Mouse (Mus musculus) limb, embryonic 12.5 days (tissue): ENCODE data around the gene Terb2. TPM values are rescaled to one million over a fixed set of nuclear protein-coding genes. Genes with fewer than 3 reads are reported as not detected.

Source experiments
- ATAC-seq: fragments of 200-750 bp; cut with Nextera tagmentation; 2 replicates; pipeline ENCODE4 v1.8.0; 2017; ENCODE audit warnings: low read depth, moderate TSS enrichment; ENCODE audit not compliant: insufficient number of reproducible peaks, insufficient read depth, low FRiP score, low TSS enrichment
- H3K27ac ChIP-seq: fragments of 300-500 bp; sonication (generic); 2 replicates; pipeline ENCODE4 v1.5.1; 2016; ENCODE audit warnings: mild to moderate bottlenecking, moderate library complexity
- H3K27me3 ChIP-seq: fragments of 300-500 bp; sonication (generic); 2 replicates; pipeline ENCODE4 v1.6.1; 2016; ENCODE audit warnings: mild to moderate bottlenecking, moderate library complexity
- H3K36me3 ChIP-seq: fragments of 300-500 bp; sonication (generic); 2 replicates; pipeline ENCODE4 v1.6.1; 2016; ENCODE audit warnings: mild to moderate bottlenecking, moderate library complexity
- H3K4me1 ChIP-seq: fragments of 300-500 bp; sonication (generic); replicated peaks from 2 replicates; pipeline ENCODE4 v1.6.1; 2016
- H3K4me2 ChIP-seq: fragments of 300-500 bp; sonication (generic); 2 replicates; pipeline ENCODE4 v1.6.1; 2016; ENCODE audit warnings: mild to moderate bottlenecking, moderate library complexity
- H3K4me3 ChIP-seq: fragments of 300-500 bp; sonication (generic); replicated peaks from 2 replicates; pipeline ENCODE4 v1.5.1; 2016; ENCODE audit warnings: mild to moderate bottlenecking
- H3K9ac ChIP-seq: fragments of 300-500 bp; sonication (generic); replicated peaks from 2 replicates; pipeline ENCODE4 v1.6.1; 2016; ENCODE audit warnings: mild to moderate bottlenecking, moderate library complexity
- H3K9me3 ChIP-seq: fragments of 300-500 bp; sonication (generic); 2 replicates; pipeline ENCODE4 v1.6.1; 2016; ENCODE audit warnings: mild to moderate bottlenecking, moderate library complexity
- WGBS: fragments of 180-500 bp; shearing (Covaris S2); methylation state at CpG from one replicate; pipeline ENCODE4 v1.1.7; 2016; 5-methylcytosine and 5-hydroxymethylcytosine counted together
- polyA plus RNA-seq: library from polyadenylated mRNA; unstranded; fragments of >200 nt; fragmentation: Nextera tagmentation; extraction: Ambion mirVana; gene quantifications from 2 replicates; pipeline ENCODE4 v1.2.1, GENCODE M21; 2016

Gene Terb2
- polyA plus RNA-seq, 1 experiment from 2014 or later, result not detected

DNA sequence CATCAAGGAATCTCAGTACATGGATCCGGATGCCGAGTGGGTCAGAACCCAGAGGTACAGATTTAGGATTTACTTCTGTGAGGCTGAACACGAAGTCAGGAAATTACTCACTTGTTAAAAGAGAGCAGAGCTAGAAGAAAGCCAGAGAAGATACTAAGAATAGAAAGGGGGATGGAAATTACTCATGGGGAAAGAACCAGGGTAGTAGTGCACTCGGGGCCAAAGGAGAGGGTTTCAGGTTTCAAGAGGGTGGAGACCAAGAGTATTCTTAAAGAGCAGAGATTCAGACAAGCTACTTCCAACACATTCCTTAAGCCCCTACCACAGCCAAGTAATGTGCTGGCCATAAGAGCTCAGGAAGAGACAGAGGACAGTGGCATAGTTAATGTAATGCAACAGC lies 24.5 kb upstream of the Terb2 start:
- WGBS, result 50% methylated on average over 4 of the region's 4 CpGs
- Histone ChIP-seq H3K4me2 (no peak overlapping the region), H3K4me1 (peaks cover 10% of the 10 kb centered on the region; the same call in 1 of the 2 replicates), H3K36me3 (no peaks in the 10 kb centered on the region), H3K9ac (no peak overlapping the region), H3K9me3 (no peaks in the 10 kb centered on the region), H3K4me3 (no peak overlapping the region), H3K27ac (no peak overlapping the region), H3K27me3 (no peaks in the 10 kb centered on the region)
- ATAC-seq, result no peak

DNA sequence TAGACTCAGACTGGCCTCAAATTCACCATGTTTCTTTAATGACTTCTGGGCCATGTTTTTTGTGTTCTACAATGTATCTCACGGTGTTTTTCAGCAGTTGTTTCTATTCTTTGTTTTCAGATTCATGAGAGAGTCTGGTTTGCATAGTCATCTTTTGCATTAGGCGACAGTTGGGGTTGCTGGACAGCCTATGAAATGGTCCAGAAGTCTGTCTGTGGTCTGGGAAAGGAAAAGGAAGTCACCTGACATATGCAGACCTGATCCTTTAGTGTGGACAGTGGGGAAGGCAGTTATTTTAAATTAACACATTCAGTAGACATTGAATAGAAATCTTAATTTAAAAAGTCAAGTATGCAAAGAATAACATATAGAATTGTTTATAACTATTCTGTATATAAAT lies 23.5 kb upstream of the Terb2 start:
- Histone ChIP-seq H3K9ac (no peak overlapping the region), H3K27me3 (no peaks in the 10 kb centered on the region), H3K36me3 (no peaks in the 10 kb centered on the region), H3K4me1 (peaks cover 10% of the 10 kb centered on the region; the same call in 1 of the 2 replicates), H3K4me2 (no peak overlapping the region), H3K9me3 (no peaks in the 10 kb centered on the region), H3K27ac (no peak overlapping the region), H3K4me3 (no peak overlapping the region)
- 90% methylated on average over 2 of the region's 2 CpGs for WGBS
- no peak for ATAC-seq

DNA sequence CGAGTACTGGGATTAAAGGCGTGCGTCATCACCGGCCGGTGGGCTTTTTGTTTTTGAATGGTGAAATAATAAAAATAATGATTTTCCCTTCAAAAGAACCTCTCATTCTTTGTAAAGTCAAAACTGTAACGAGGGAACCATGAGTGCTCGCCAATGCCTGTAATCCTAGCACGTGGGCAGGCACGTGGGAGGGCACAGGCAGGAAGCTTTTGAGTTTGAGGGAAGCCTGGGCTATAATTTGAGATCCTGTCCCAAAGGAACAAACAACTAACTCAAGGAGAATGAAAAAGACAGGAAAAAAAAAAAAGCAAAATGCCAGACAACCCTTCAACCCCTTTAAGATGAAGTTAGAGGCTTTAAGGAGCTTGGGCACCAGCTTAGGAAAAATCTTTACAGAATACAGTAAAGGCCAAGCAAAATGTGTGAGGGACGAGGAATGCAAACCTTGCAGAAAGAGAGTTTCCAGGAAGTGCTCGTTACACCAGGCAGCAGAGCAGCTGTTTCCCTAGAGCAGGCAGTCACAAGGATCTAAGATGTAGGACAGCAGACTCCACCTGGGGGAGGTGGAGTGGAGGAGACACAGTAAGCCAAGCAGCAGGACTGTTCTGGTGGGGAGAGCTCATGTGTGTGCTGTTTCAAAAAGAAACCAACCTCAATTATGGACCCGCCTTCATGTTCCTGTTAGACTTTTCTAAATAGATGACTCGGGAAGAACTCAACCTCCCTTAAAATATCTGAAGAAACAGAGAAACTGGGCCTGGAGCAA lies 22.5 kb upstream of the Terb2 start:
- Histone ChIP-seq H3K4me1 (peaks cover 10% of the 10 kb centered on the region; the same call in 1 of the 2 replicates), H3K27ac (no peak overlapping the region; the same call in 1 of the 2 replicates), H3K27me3 (no peaks in the 10 kb centered on the region), H3K36me3 (no peaks in the 10 kb centered on the region), H3K9ac (no peak overlapping the region), H3K4me2 (no peak overlapping the region), H3K4me3 (no peak overlapping the region), H3K9me3 (no peaks in the 10 kb centered on the region)
- ATAC-seq, result no peak
- 68% methylated on average over 13 of the region's 13 CpGs for WGBS

DNA sequence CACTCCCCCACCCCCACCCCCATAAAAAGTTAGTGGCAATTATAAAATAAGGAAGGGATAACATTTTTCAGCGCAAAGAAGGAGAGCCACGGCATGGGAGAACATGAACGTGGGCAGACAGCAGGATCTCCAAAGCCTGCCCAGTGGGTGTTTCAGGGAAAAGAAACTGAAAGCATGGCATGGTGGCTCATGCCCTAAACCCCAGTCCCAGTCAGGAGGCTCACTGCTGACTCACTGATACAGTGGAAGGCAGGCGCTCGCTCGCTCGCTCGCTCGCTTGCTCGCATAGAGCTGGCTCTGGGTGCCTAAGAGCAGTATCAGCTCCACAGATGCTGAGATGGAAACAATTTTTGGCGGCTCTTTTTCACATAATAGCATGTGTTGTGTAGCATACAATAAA lies 21.8 kb upstream of the Terb2 start:
- Histone ChIP-seq H3K27ac (no peak overlapping the region; the same call in 1 of the 2 replicates), H3K4me2 (no peak overlapping the region), H3K4me3 (no peak overlapping the region), H3K36me3 (no peaks in the 10 kb centered on the region), H3K4me1 (peaks cover 10% of the 10 kb centered on the region; the same call in 1 of the 2 replicates), H3K9me3 (no peaks in the 10 kb centered on the region), H3K27me3 (no peaks in the 10 kb centered on the region), H3K9ac (no peak overlapping the region)
- 82% methylated on average over 11 of the region's 11 CpGs for WGBS
- no peak for ATAC-seq

DNA sequence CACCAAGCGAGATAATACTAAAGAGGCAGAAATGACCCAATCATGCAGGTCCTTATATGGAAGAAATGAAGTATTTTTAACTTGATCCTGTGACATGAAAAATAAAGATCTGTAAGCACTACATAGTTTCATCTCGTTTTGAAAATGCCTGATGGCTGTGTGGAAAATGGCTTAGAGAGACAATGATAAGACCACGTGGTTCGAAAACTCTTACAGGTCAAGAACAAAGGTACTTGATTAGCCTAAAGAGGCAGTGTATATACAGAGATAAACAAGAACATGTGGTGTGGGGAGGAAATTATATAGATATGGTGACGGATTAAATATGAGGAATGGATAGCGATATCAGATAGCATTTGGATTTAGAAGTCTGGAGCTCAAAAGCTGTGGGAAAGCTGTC lies 14.8 kb upstream of the Terb2 start:
- 86% methylated on average over 6 of the region's 6 CpGs for whole genome bisulfite sequencing
- no peaks in the 10 kb centered on the region for H3K27me3 ChIP-seq
- no peak overlapping the region for H3K4me2 ChIP-seq

DNA sequence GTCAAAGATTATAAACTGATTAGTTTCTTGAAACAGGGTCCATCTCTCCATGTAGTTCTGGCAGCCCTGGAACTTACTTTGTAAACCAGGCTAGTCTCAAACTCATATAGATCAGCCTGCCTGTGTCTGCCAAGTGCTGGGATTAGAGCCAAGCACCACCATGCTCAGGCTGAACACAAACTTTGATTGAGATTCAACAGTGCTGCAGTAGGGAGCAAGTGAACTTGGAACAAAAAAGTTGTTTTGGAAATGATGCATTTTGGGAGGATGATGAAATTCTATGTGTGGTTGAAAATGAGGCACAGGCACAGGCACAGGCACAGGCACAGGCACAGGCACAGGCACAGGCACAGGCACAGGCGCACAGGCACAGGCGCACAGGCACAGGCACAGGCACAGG lies 13.9 kb upstream of the Terb2 start:
- 88% methylated on average over 2 of the region's 2 CpGs for WGBS
- H3K27me3 ChIP-seq, result no peaks in the 10 kb centered on the region
- H3K9ac ChIP-seq, result no peak overlapping the region
- no peaks in the 10 kb centered on the region for H3K9me3 ChIP-seq
- no peak overlapping the region for H3K4me2 ChIP-seq
- H3K36me3 ChIP-seq, result no peaks in the 10 kb centered on the region
- H3K27ac ChIP-seq, result no peak overlapping the region
- no peaks in the 10 kb centered on the region for H3K4me1 ChIP-seq
- no peak for ATAC-seq
- H3K4me3 ChIP-seq, result no peak overlapping the region

More for the DNA sequence above, 14.8 kb upstream of the Terb2 start:
- Histone ChIP-seq H3K9ac (no peak overlapping the region), H3K9me3 (no peaks in the 10 kb centered on the region), H3K36me3 (no peaks in the 10 kb centered on the region), H3K4me3 (no peak overlapping the region), H3K27ac (no peak overlapping the region), H3K4me1 (no peaks in the 10 kb centered on the region)
- ATAC-seq, result no peak

DNA sequence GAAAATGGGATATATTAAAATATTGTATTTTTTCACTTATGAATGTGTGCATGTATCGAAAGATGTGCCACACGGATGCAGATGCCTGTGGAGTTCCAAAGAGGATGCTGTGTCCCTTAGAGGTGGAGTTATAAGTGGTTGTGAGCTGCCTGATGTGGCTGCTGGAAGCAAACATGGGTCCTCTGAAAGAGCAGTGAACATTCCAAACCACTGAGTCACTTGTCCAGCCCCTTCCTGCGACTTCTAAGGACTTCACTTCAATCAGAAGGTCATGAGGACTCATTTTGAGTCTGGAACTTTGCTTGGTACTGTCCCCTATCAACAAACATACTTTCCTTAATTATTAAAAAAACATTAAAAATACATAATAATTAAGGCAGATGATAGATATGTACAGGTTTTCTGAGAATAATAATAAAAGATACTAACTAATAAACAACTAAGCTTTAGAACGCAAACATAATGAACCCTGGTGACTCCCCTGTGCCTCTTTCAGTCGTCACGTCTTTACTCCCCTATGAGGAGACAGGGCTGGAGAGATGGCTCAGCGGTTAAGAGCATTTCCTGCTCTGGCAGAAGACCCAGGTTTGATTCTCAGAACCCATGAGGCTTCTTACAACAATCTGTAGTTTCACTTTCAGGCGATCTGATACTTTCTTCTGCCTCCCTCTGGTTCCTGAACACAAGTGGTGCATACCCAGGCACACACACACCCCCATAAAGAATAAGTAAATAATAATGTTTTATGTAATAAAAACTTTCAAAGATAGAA lies 5.8 kb upstream of the Terb2 start:
- H3K4me3 ChIP-seq, result no peak overlapping the region
- no peaks in the 10 kb centered on the region for H3K4me1 ChIP-seq
- H3K27ac ChIP-seq, result no peak overlapping the region
- no peak for ATAC-seq
- H3K27me3 ChIP-seq, result no peaks in the 10 kb centered on the region
- no peak overlapping the region for H3K9ac ChIP-seq
- no peaks in the 10 kb centered on the region for H3K9me3 ChIP-seq
- no peak overlapping the region for H3K4me2 ChIP-seq
- H3K36me3 ChIP-seq, result no peaks in the 10 kb centered on the region
- WGBS, result 79% methylated on average over 8 of the region's 8 CpGs

DNA sequence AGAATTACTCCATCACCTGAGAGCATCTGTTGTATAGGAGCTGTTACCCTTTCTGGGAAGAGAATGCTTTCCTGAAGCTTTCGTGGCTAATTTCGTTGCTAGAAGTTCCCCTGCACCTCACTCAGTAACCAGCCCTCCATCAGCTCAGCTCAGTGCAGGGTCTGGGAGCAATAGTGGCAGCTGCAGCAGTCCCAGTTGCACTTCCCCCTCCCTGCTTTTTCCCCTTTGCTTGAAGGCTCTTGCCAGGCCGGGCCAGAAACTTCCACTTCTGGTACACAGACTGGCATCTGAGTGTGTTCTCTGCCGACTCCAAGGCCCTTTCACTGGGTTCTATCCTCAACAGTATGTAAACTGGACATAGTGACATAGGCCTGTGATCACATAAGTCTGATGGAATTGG lies 986 bp upstream of the Terb2 start:
- no peak for ATAC-seq
- WGBS, result 82% methylated on average over 4 of the region's 4 CpGs
- H3K9ac ChIP-seq, result no peak overlapping the region
- no peaks in the 10 kb centered on the region for H3K4me1 ChIP-seq
- no peak overlapping the region for H3K4me3 ChIP-seq
- peaks cover 4% of the 10 kb centered on the region; the same call in 1 of the 2 replicates for H3K9me3 ChIP-seq
- no peaks in the 10 kb centered on the region for H3K36me3 ChIP-seq
- H3K4me2 ChIP-seq, result no peak overlapping the region
- H3K27me3 ChIP-seq, result no peaks in the 10 kb centered on the region
- no peak overlapping the region for H3K27ac ChIP-seq

DNA sequence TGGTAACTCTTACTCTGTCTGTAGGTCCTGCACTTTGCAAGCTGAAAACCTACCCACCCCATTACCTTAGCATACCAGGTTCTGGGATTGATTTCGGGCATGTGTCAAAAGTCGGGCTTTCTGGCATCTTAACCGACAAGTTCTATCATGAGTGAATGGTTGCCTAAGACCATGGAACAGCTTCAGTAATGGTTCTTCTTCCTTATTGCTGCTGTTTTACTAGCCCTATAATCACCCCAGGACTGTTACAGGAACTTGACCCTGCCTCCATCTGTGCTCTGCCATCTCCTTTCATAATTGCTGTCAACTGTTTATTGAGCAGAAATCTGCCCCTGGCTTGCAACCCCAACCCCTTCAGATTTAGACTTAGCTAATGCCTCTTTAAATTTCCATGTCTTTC lies 679 bp downstream of the Terb2 start:
- WGBS, result 63% methylated on average over 3 of the region's 3 CpGs
- H3K27ac ChIP-seq, result no peak overlapping the region
- ATAC-seq, result no peak
- H3K4me3 ChIP-seq, result no peak overlapping the region
- H3K4me2 ChIP-seq, result no peak overlapping the region
- H3K27me3 ChIP-seq, result no peaks in the 10 kb centered on the region
- no peaks in the 10 kb centered on the region for H3K36me3 ChIP-seq
- no peaks in the 10 kb centered on the region for H3K4me1 ChIP-seq
- H3K9ac ChIP-seq, result no peak overlapping the region
- peaks cover 4% of the 10 kb centered on the region; the same call in 1 of the 2 replicates for H3K9me3 ChIP-seq

DNA sequence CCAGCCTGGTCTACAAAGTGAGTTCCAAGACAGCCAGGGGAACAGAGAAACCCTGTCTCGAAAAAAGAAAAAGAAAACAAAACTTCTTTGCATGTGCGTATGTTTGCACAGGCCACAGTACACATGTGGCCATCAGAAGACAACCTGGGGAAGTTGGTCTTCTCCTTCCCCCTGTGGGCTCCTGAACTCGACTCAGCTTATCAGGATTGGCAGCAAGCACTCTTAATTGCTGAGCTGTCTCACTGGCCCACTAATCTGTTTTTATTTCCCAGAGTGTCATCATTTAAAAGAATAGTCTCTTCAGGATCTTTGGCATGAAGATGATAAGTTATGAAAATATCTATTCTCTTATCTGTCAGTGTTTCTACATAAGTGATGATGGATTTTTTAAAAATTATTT lies 5.8 kb downstream of the Terb2 start:
- no peak overlapping the region for H3K4me3 ChIP-seq
- no peaks in the 10 kb centered on the region for H3K9me3 ChIP-seq
- H3K4me2 ChIP-seq, result no peak overlapping the region
- H3K27me3 ChIP-seq, result no peaks in the 10 kb centered on the region
- WGBS, result 80% methylated on average over 3 of the region's 3 CpGs
- no peaks in the 10 kb centered on the region for H3K4me1 ChIP-seq
- ATAC-seq, result no peak
- H3K36me3 ChIP-seq, result no peaks in the 10 kb centered on the region
- H3K27ac ChIP-seq, result no peak overlapping the region
- no peak overlapping the region for H3K9ac ChIP-seq

DNA sequence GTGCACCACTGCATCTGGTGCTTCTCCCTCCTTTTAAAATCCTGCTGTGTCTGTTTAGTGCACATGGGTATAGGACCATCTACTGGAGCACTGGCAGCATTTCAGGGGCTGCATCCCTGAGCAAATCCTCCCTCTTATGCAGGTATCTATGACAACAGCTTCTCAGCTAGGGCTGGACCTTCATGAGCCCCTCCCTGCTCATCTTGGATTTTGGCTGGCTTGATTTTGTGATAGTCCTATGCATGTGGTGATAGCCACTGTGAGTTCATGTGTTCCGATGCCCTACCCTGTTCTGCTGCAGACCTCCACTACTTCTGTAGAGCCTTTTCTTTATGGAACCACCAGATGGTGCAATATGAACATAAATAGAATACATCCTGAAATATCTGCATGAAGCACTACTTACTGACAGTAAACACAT lies 8.4 kb downstream of the Terb2 start:
- Histone ChIP-seq H3K36me3 (no peaks in the 10 kb centered on the region), H3K4me1 (no peaks in the 10 kb centered on the region), H3K27me3 (no peaks in the 10 kb centered on the region), H3K9ac (no peak overlapping the region), H3K4me3 (no peak overlapping the region), H3K27ac (no peak overlapping the region), H3K4me2 (no peak overlapping the region), H3K9me3 (no peaks in the 10 kb centered on the region)
- 42% methylated on average over 1 of the region's 1 CpGs for WGBS
- ATAC-seq, result no peak
